Mouse (Mus musculus) embryonic facial prominence, embryonic 15.5 days (tissue): ENCODE data around the gene Spata2. TPM values are rescaled to one million over a fixed set of nuclear protein-coding genes. Genes with fewer than 3 reads are reported as not detected.
A peak's percentile ranks its signal among the peaks of the same experiment; 100 is the strongest.

Experiments
- ATAC-seq: fragments of 200-750 bp; cut with Nextera tagmentation; 2 replicates; pipeline ENCODE4 v1.8.0; 2017; ENCODE audit warnings: low read depth, moderate TSS enrichment; ENCODE audit not compliant: insufficient number of reproducible peaks, low FRiP score, low TSS enrichment
- H3K27ac ChIP-seq: fragments of 300-500 bp; sonication (generic); replicated peaks from 2 replicates; pipeline ENCODE4 v1.5.1; 2015; ENCODE audit warnings: mild to moderate bottlenecking, inconsistent platforms
- H3K27me3 ChIP-seq: fragments of 300-500 bp; sonication (generic); 2 replicates; pipeline ENCODE4 v1.6.1; 2015; ENCODE audit warnings: inconsistent platforms
- H3K36me3 ChIP-seq: fragments of 300-500 bp; sonication (generic); 2 replicates; pipeline ENCODE4 v1.6.1; 2015; ENCODE audit warnings: mild to moderate bottlenecking, inconsistent platforms
- H3K4me1 ChIP-seq: fragments of 300-500 bp; sonication (generic); 2 replicates; pipeline ENCODE4 v1.6.1; 2015; ENCODE audit warnings: inconsistent platforms
- H3K4me2 ChIP-seq: fragments of 300-500 bp; sonication (generic); replicated peaks from 2 replicates; pipeline ENCODE4 v1.6.1; 2015; ENCODE audit warnings: mild to moderate bottlenecking, inconsistent platforms
- H3K4me3 ChIP-seq: fragments of 300-500 bp; sonication (generic); replicated peaks from 2 replicates; pipeline ENCODE4 v1.5.1; 2015; ENCODE audit warnings: mild to moderate bottlenecking, inconsistent platforms
- H3K9ac ChIP-seq: fragments of 300-500 bp; sonication (generic); 2 replicates; pipeline ENCODE4 v1.6.1; 2015; ENCODE audit warnings: inconsistent platforms
- H3K9me3 ChIP-seq: fragments of 300-500 bp; sonication (generic); replicated peaks from 2 replicates; pipeline ENCODE4 v1.6.1; 2016; ENCODE audit warnings: inconsistent platforms
- WGBS: fragments of 180-500 bp; shearing (Covaris S2); methylation state at CpG from one replicate; pipeline ENCODE4 v1.1.7; 2015; 5-methylcytosine and 5-hydroxymethylcytosine counted together
- polyA plus RNA-seq: library from polyadenylated mRNA; unstranded; fragments of >200 nt; fragmentation: Nextera tagmentation; extraction: Ambion mirVana; gene quantifications from 2 replicates; pipeline ENCODE4 v1.2.1, GENCODE M21; 2015

The Spata2 gene
- polyA plus RNA-seq = 14.5 and 16.2 TPM in 2 replicates

GRCm38 (mm10) chr2:167492713-167493636 is at the start of gene Spata2:
Spata2 (minus strand) TSS chr2:167492887.
- peak; percentile 86 for ATAC-seq
- Histone ChIP-seq H3K36me3 (no peaks in the 10 kb centered on the region), H3K9me3 (no peaks in the 10 kb centered on the region), H3K4me3 (peak within 1 kb of the TSS; percentile 100), H3K27ac (peak within 1 kb of the TSS; percentile 98), H3K4me1 (peaks cover 28% of the 10 kb centered on the region), H3K4me2 (peak within 1 kb of the TSS; percentile 85), H3K9ac (peak within 1 kb of the TSS; percentile 95), H3K27me3 (no peaks in the 10 kb centered on the region)
- WGBS = 1% methylated on average over 63 of the region's 63 CpGs

GRCm38 (mm10) chr2:167542361-167542760 is 49.7 kb upstream of the Spata2 start:
- peaks cover 65% of the 10 kb centered on the region for H3K4me1 ChIP-seq
- 40% methylated on average over 4 of the region's 4 CpGs for WGBS

GRCm38 (mm10) chr2:167541761-167542160 is 49.1 kb upstream of the Spata2 start:
- Histone ChIP-seq H3K4me1 (peaks cover 67% of the 10 kb centered on the region), H3K9me3 (no peaks in the 10 kb centered on the region), H3K4me2 (peak overlapping the region; percentile 69), H3K27me3 (peaks cover 7% of the 10 kb centered on the region; the same call in 1 of the 2 replicates), H3K9ac (peak overlapping the region; percentile 59), H3K27ac (peak overlapping the region; percentile 98), H3K4me3 (peak overlapping the region; percentile 67), H3K36me3 (peaks cover 14% of the 10 kb centered on the region)
- WGBS = 53% methylated on average over 12 of the region's 12 CpGs
- ATAC-seq = no peak

More at GRCm38 (mm10) chr2:167542361-167542760, 49.7 kb upstream of the Spata2 start:
- H3K27ac ChIP-seq = peak overlapping the region; percentile 98
- H3K4me2 ChIP-seq = peak overlapping the region; percentile 69
- no peak for ATAC-seq
- peak overlapping the region; percentile 67 for H3K4me3 ChIP-seq
- peaks cover 14% of the 10 kb centered on the region for H3K36me3 ChIP-seq
- peak overlapping the region; percentile 59; the same call in 1 of the 2 replicates for H3K9ac ChIP-seq
- H3K9me3 ChIP-seq = no peaks in the 10 kb centered on the region
- H3K27me3 ChIP-seq = peaks cover 1% of the 10 kb centered on the region; the same call in 1 of the 2 replicates

GRCm38 (mm10) chr2:167541324-167541723 is 48.6 kb upstream of the Spata2 start:
- peaks cover 14% of the 10 kb centered on the region for H3K36me3 ChIP-seq
- H3K9ac ChIP-seq = peak overlapping the region; percentile 59
- ATAC-seq = no peak
- 9% methylated on average over 6 of the region's 6 CpGs for WGBS
- peaks cover 12% of the 10 kb centered on the region; the same call in 1 of the 2 replicates for H3K27me3 ChIP-seq
- H3K4me3 ChIP-seq = peak overlapping the region; percentile 67
- H3K27ac ChIP-seq = peak overlapping the region; percentile 98
- no peaks in the 10 kb centered on the region for H3K9me3 ChIP-seq
- peaks cover 63% of the 10 kb centered on the region for H3K4me1 ChIP-seq
- peak overlapping the region; percentile 69 for H3K4me2 ChIP-seq

GRCm38 (mm10) chr2:167540477-167541110 is 47.9 kb upstream of the Spata2 start:
- Histone ChIP-seq H3K4me2 (peak overlapping the region; percentile 69), H3K9ac (peak overlapping the region; percentile 59), H3K4me1 (peaks cover 61% of the 10 kb centered on the region), H3K36me3 (peaks cover 14% of the 10 kb centered on the region), H3K4me3 (peak overlapping the region; percentile 67), H3K9me3 (no peaks in the 10 kb centered on the region), H3K27me3 (peaks cover 15% of the 10 kb centered on the region; the same call in 1 of the 2 replicates), H3K27ac (peak overlapping the region; percentile 98)
- WGBS = 13% methylated on average over 12 of the region's 12 CpGs
- no peak for ATAC-seq

- Histone ChIP-seq H3K9ac (peak overlapping the region; percentile 59), H3K27me3 (peaks cover 15% of the 10 kb centered on the region; the same call in 1 of the 2 replicates), H3K27ac (peak overlapping the region; percentile 98), H3K4me3 (peak overlapping the region; percentile 67), H3K4me2 (peak overlapping the region; percentile 69), H3K4me1 (peaks cover 61% of the 10 kb centered on the region), H3K9me3 (no peaks in the 10 kb centered on the region), H3K36me3 (peaks cover 14% of the 10 kb centered on the region)
- ATAC-seq = no peak
- 8% methylated on average over 14 of the region's 14 CpGs for WGBS
Observed at GRCm38 (mm10) chr2:167539536-167540476, 47.1 kb upstream of the Spata2 start.

GRCm38 (mm10) chr2:167538671-167539306 is 46.1 kb upstream of the Spata2 start:
- Histone ChIP-seq H3K36me3 (peaks cover 14% of the 10 kb centered on the region), H3K4me2 (peak overlapping the region; percentile 69), H3K27ac (peak overlapping the region; percentile 98), H3K9ac (peak overlapping the region; percentile 59), H3K4me3 (peak overlapping the region; percentile 67), H3K9me3 (no peaks in the 10 kb centered on the region), H3K4me1 (peaks cover 52% of the 10 kb centered on the region), H3K27me3 (peaks cover 15% of the 10 kb centered on the region; the same call in 1 of the 2 replicates)
- no peak for ATAC-seq
- 15% methylated on average over 34 of the region's 34 CpGs for WGBS

- peaks cover 41% of the 10 kb centered on the region for H3K4me1 ChIP-seq
Observed at GRCm38 (mm10) chr2:167537476-167538297, 45.0 kb upstream of the Spata2 start, which contains the start of gene Snai1. Snai1 (plus strand) TSS chr2:167538195.

GRCm38 (mm10) chr2:167536320-167536945 is 43.7 kb upstream of the Spata2 start:
- WGBS = 46% methylated on average over 10 of the region's 10 CpGs
- no peak for ATAC-seq

More at GRCm38 (mm10) chr2:167537476-167538297, 45.0 kb upstream of the Spata2 start, which contains the start of gene Snai1:
- Histone ChIP-seq H3K4me2 (peak within 1 kb of the TSS; percentile 69), H3K27ac (peak within 1 kb of the TSS; percentile 98), H3K9me3 (no peaks in the 10 kb centered on the region), H3K27me3 (peaks cover 15% of the 10 kb centered on the region; the same call in 1 of the 2 replicates), H3K4me3 (peak within 1 kb of the TSS; percentile 67), H3K36me3 (peaks cover 10% of the 10 kb centered on the region; the same call in 1 of the 2 replicates), H3K9ac (peak within 1 kb of the TSS; percentile 59)
- ATAC-seq = peak; percentile 98
- WGBS = 1% methylated on average over 55 of the region's 58 CpGs

More at GRCm38 (mm10) chr2:167536320-167536945, 43.7 kb upstream of the Spata2 start:
- Histone ChIP-seq H3K9me3 (no peaks in the 10 kb centered on the region), H3K4me3 (no peak overlapping the region), H3K4me2 (no peak overlapping the region), H3K4me1 (peaks cover 29% of the 10 kb centered on the region), H3K27me3 (peaks cover 15% of the 10 kb centered on the region; the same call in 1 of the 2 replicates), H3K27ac (no peak overlapping the region), H3K9ac (no peak overlapping the region), H3K36me3 (peaks cover 3% of the 10 kb centered on the region; the same call in 1 of the 2 replicates)
